Mouse (Mus musculus) hindbrain, embryonic 14.5 days (tissue): ENCODE data around the gene Reps2. TPM values are rescaled to one million over a fixed set of nuclear protein-coding genes. Genes with fewer than 3 reads are reported as not detected.

Experiments
- ATAC-seq: fragments of 200-750 bp; cut with Nextera tagmentation; 2 replicates; pipeline ENCODE4 v1.8.0; 2017; ENCODE audit warnings: moderate number of reproducible peaks, mild to moderate bottlenecking, moderate TSS enrichment, moderate library complexity; ENCODE audit not compliant: low FRiP score
- DNase-seq: peaks from one replicate; pipeline ENCODE4 v3.0.0-alpha.2; 2015; ENCODE audit warnings: low spot score
- H3K27ac ChIP-seq: fragments of 300-500 bp; sonication (generic); 2 replicates; pipeline ENCODE4 v1.5.1; 2014; ENCODE audit warnings: mild to moderate bottlenecking, moderate library complexity
- H3K27me3 ChIP-seq: fragments of 300-500 bp; sonication (generic); 2 replicates; pipeline ENCODE4 v1.6.1; 2014; ENCODE audit warnings: mild to moderate bottlenecking, low read length, mixed read lengths; ENCODE audit not compliant: control insufficient read depth, insufficient read depth
- H3K36me3 ChIP-seq: fragments of 300-500 bp; sonication (generic); replicated peaks from 2 replicates; pipeline ENCODE4 v1.6.1; 2014; ENCODE audit not compliant: control insufficient read depth, insufficient read depth
- H3K4me1 ChIP-seq: fragments of 300-500 bp; sonication (generic); replicated peaks from 2 replicates; pipeline ENCODE4 v1.6.1; 2014; ENCODE audit warnings: antibody characterized with exemption, low read length, mixed read lengths; ENCODE audit not compliant: control insufficient read depth, insufficient read depth
- H3K4me2 ChIP-seq: fragments of 300-500 bp; sonication (generic); replicated peaks from 2 replicates; pipeline ENCODE4 v1.6.1; 2014; ENCODE audit warnings: mild to moderate bottlenecking, moderate library complexity
- H3K4me3 ChIP-seq: fragments of 300-500 bp; sonication (generic); replicated peaks from 2 replicates; pipeline ENCODE4 v1.5.1; 2014; ENCODE audit warnings: mild to moderate bottlenecking, low read length
- H3K9ac ChIP-seq: fragments of 300-500 bp; sonication (generic); 2 replicates; pipeline ENCODE4 v1.6.1; 2014
- H3K9me3 ChIP-seq: fragments of 300-500 bp; sonication (generic); 2 replicates; pipeline ENCODE4 v1.6.1; 2016; ENCODE audit warnings: low read length; ENCODE audit not compliant: control insufficient read depth
- WGBS: fragments of 180-500 bp; shearing (Covaris S2); extraction: QIAGEN DNeasy Blood & Tissue Kit; methylation state at CpG from one replicate; pipeline ENCODE4 v1.1.7; 2014; 5-methylcytosine and 5-hydroxymethylcytosine counted together
- polyA plus RNA-seq: library from polyadenylated mRNA; unstranded; fragments of >200 nt; fragmentation: Nextera tagmentation; extraction: Ambion mirVana; gene quantifications from 2 replicates; pipeline ENCODE4 v1.2.1, GENCODE M21; 2014

Gene Reps2
- 3.7 and 3.8 TPM in 2 replicates for polyA plus RNA-seq

- Histone ChIP-seq H3K9ac (peak within 1 kb of the TSS; percentile 63), H3K36me3 (no peaks in the 10 kb centered on the region), H3K4me2 (peak within 1 kb of the TSS; percentile 55), H3K27me3 (peaks cover 8% of the 10 kb centered on the region), H3K9me3 (no peaks in the 10 kb centered on the region), H3K4me1 (0 out of 2 replicates have a peak, but pooled peaks cover 3% of the 10 kb centered on the region), H3K27ac (no peak within 1 kb of the TSS; the same call in 1 of the 2 replicates), H3K4me3 (peak within 1 kb of the TSS; percentile 69)
- peak; percentile 70 for DNase-seq
- WGBS: 28% methylated on average over 50 of the region's 61 CpGs
- peak; percentile 97 for ATAC-seq
These were observed at the start of gene Reps2 for GRCm38 (mm10) chrX:162643091-162643788. Gene Reps2, minus strand, starts transcription at chrX:162643649.

GRCm38 (mm10) chrX:162691272-162691671 lies 47.8 kb upstream of the Reps2 start:
- H3K27ac ChIP-seq: no peak overlapping the region
- H3K36me3 ChIP-seq: no peaks in the 10 kb centered on the region
- DNase-seq: no peak
- 70% methylated on average over 2 of the region's 2 CpGs for WGBS
- no peak overlapping the region for H3K4me3 ChIP-seq
- H3K27me3 ChIP-seq: no peaks in the 10 kb centered on the region
- H3K4me1 ChIP-seq: no peaks in the 10 kb centered on the region
- no peak overlapping the region for H3K4me2 ChIP-seq
- ATAC-seq: no peak
- no peaks in the 10 kb centered on the region for H3K9me3 ChIP-seq
- H3K9ac ChIP-seq: no peak overlapping the region

DNA sequence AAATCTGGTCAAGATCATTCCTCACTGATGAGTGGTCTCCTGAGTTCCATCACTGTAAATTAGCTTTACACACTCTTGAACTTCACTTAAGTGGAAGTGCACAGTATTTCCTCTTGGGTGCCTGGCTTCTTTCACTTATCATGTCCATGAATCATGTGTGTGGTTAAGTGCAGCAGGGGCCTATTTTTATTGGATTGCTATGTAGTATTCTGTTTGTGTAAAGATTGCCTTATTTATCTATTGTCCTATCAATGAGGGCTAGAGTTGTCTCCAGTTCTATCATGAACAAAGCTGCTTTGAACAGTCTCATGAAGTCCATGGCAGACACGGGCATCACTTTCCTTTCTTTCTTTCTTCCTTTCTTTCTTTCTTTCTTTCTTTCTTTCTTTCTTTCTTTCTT lies 41.9 kb upstream of the Reps2 start:
- H3K9ac ChIP-seq: no peak overlapping the region
- 93% methylated on average over 1 of the region's 1 CpGs for WGBS
- no peaks in the 10 kb centered on the region for H3K27me3 ChIP-seq
- no peak overlapping the region for H3K4me2 ChIP-seq
- H3K27ac ChIP-seq: no peak overlapping the region
- DNase-seq (no peak), ATAC-seq (no peak)
- H3K4me1 ChIP-seq: no peaks in the 10 kb centered on the region
- no peaks in the 10 kb centered on the region for H3K9me3 ChIP-seq
- no peaks in the 10 kb centered on the region for H3K36me3 ChIP-seq
- H3K4me3 ChIP-seq: no peak overlapping the region

- ATAC-seq: no peak
- no peak overlapping the region for H3K4me2 ChIP-seq
- H3K27ac ChIP-seq: no peak overlapping the region
- H3K4me3 ChIP-seq: no peak overlapping the region
- H3K27me3 ChIP-seq: no peaks in the 10 kb centered on the region
- no peaks in the 10 kb centered on the region for H3K4me1 ChIP-seq
- H3K9ac ChIP-seq: no peak overlapping the region
- no peaks in the 10 kb centered on the region for H3K36me3 ChIP-seq
- WGBS: 56% methylated on average over 2 of the region's 2 CpGs
- H3K9me3 ChIP-seq: no peaks in the 10 kb centered on the region
- no peak for DNase-seq
These were observed 36.1 kb upstream of the Reps2 start for GRCm38 (mm10) chrX:162679506-162679905.

DNA sequence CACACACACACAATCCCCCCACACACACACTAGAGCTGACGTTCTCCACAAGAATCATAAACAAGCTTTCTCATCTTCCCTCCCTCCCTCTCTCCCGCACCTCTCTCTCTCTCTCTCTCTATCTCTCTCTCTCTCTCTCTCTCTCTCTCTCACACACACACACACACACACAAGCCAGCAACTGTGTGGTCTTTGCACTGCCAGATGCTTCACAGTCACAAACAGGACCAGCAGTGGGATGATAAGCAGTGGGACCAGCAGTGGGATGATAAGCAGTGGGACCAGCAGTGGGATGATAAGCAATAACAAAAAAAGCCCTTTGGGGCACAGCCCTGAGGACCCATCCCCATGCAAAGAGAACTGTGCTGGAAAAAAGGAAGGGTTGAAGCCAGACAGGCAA lies 35.4 kb upstream of the Reps2 start:
- Histone ChIP-seq H3K4me2 (no peak overlapping the region), H3K27me3 (no peaks in the 10 kb centered on the region), H3K4me1 (no peaks in the 10 kb centered on the region), H3K4me3 (no peak overlapping the region), H3K36me3 (no peaks in the 10 kb centered on the region), H3K27ac (no peak overlapping the region), H3K9me3 (no peaks in the 10 kb centered on the region), H3K9ac (no peak overlapping the region)
- DNase-seq (no peak), ATAC-seq (no peak)
- WGBS: 83% methylated on average over 2 of the region's 2 CpGs

- DNase-seq (no peak), ATAC-seq (no peak)
- no peaks in the 10 kb centered on the region for H3K27me3 ChIP-seq
- WGBS: 83% methylated on average over 2 of the region's 2 CpGs
- H3K27ac ChIP-seq: no peak overlapping the region
- no peaks in the 10 kb centered on the region for H3K36me3 ChIP-seq
- no peaks in the 10 kb centered on the region for H3K4me1 ChIP-seq
- H3K9ac ChIP-seq: no peak overlapping the region
- H3K4me3 ChIP-seq: no peak overlapping the region
- no peaks in the 10 kb centered on the region for H3K9me3 ChIP-seq
- no peak overlapping the region for H3K4me2 ChIP-seq
These were observed 22.7 kb upstream of the Reps2 start for GRCm38 (mm10) chrX:162666166-162666565.

GRCm38 (mm10) chrX:162660182-162660581 lies 16.7 kb upstream of the Reps2 start:
- ATAC-seq: no peak
- H3K9ac ChIP-seq: no peak overlapping the region

DNA sequence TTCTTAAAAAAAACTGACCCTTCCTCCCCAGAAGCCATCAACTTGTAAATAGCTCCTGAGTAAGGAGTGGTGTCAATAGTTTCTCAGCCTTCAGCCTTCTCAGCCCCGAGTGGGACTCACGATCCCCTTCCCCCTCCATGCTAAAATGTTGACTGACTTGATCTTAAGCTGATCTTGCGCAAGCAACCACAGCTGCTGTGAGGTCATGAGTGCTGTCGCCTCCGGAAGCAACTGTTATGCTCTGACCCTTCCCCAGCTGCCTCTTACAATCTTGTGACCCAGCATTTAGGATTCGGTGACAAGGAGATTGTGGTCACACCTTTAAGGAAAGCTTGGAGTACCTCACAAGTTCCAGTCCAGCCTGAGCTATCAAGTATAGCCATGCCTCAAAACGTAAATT lies 10.1 kb upstream of the Reps2 start:
- no peak overlapping the region for H3K9ac ChIP-seq
- H3K9me3 ChIP-seq: no peaks in the 10 kb centered on the region
- no peak overlapping the region for H3K4me2 ChIP-seq
- H3K27me3 ChIP-seq: no peaks in the 10 kb centered on the region; the same call in 1 of the 2 replicates
- ATAC-seq (no peak), DNase-seq (no peak)
- no peaks in the 10 kb centered on the region for H3K4me1 ChIP-seq
- H3K36me3 ChIP-seq: no peaks in the 10 kb centered on the region
- no peak overlapping the region for H3K27ac ChIP-seq
- H3K4me3 ChIP-seq: no peak overlapping the region
- WGBS: 96% methylated on average over 7 of the region's 7 CpGs

More at GRCm38 (mm10) chrX:162660182-162660581, 16.7 kb upstream of the Reps2 start:
- WGBS: 84% methylated on average over 1 of the region's 1 CpGs
- H3K27me3 ChIP-seq: no peaks in the 10 kb centered on the region
- H3K4me1 ChIP-seq: no peaks in the 10 kb centered on the region
- no peaks in the 10 kb centered on the region for H3K36me3 ChIP-seq
- DNase-seq: no peak
- no peak overlapping the region for H3K4me3 ChIP-seq
- no peak overlapping the region for H3K4me2 ChIP-seq
- no peaks in the 10 kb centered on the region for H3K9me3 ChIP-seq
- no peak overlapping the region for H3K27ac ChIP-seq

- Histone ChIP-seq H3K4me2 (no peak overlapping the region), H3K4me3 (no peak overlapping the region), H3K27me3 (no peaks in the 10 kb centered on the region; the same call in 1 of the 2 replicates), H3K4me1 (no peaks in the 10 kb centered on the region), H3K9ac (no peak overlapping the region), H3K36me3 (no peaks in the 10 kb centered on the region), H3K27ac (no peak overlapping the region), H3K9me3 (no peaks in the 10 kb centered on the region)
- 95% methylated on average over 3 of the region's 3 CpGs for WGBS
- no peak for ATAC-seq
- no peak for DNase-seq
These were observed 9.0 kb upstream of the Reps2 start for GRCm38 (mm10) chrX:162652445-162652844.
